Mouse (Mus musculus) G1E (cell line): ENCODE measurements around the gene Ep400.

Experiments
- CTCF ChIP-seq: IDR thresholded peaks from 2 replicates; pipeline ENCODE4 v1.5.1; 2012; ENCODE audit warnings: low read depth, low read length, inconsistent platforms, mixed read lengths
- GATA1 ChIP-seq: IDR thresholded peaks from 2 replicates; pipeline ENCODE4 v1.6.1; 2012; ENCODE audit warnings: borderline replicate concordance, low read length, inconsistent platforms, mixed read lengths
- POLR2AphosphoS5 ChIP-seq: IDR thresholded peaks from 2 replicates; pipeline ENCODE4 v1.6.1; 2012; ENCODE audit warnings: low read depth, low read length, inconsistent platforms; ENCODE audit not compliant: insufficient replicate concordance
- TAL1 ChIP-seq: conservative IDR thresholded peaks from 2 replicates; pipeline ENCODE4 v1.6.1; 2012; ENCODE audit warnings: low read depth, low read length, inconsistent platforms, mixed read lengths

- TF ChIP-seq CTCF (no peak), POLR2AphosphoS5 (no peak), GATA1 (no peak), TAL1 (no peak)
Observed at GRCm38 (mm10) chr5:110794363-110794762, 23.8 kb upstream of the Ep400 start.
